Mouse (Mus musculus) olfactory bulb, adult 2 months (tissue): ENCODE data around the gene Islr.

Source experiments
- CTCF ChIP-seq: fragments of 200-500 bp; IDR thresholded peaks from 2 replicates; pipeline ENCODE4 v1.5.1; 2012; ENCODE audit warnings: low read depth, mild to moderate bottlenecking, low read length, moderate library complexity; ENCODE audit not compliant: insufficient read depth
- POLR2A ChIP-seq: fragments of 200-500 bp; IDR thresholded peaks from 2 replicates; pipeline ENCODE4 v1.6.1; 2012; ENCODE audit warnings: mild to moderate bottlenecking, low read depth, low read length, moderate library complexity; ENCODE audit not compliant: insufficient read depth

DNA sequence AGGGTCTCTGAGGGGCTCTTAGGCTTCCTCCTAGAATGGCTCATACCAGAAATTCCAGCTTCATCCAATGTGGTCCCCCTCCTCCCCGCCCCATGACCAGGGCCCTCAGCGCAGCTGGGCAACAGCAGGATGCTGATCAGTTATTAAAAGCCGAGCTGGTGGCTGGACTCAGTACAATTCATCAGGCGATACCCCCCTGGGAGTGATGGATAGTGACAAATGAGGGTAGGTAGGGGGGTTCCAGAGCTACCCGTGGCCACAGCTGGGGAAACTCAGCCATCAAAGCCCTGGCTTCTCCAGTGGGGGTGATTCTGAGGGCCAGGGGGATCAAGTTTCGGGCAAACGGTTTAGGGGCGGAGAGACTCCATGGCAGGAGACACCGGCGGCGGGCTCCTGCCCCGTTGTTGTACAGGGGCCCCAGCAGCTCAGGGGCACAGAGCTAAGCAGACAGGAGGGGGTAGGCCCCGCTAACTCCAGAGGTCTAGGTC is 75.1 kb downstream of the Islr start:
- TF ChIP-seq CTCF (no peak), POLR2A (no peak)
